Mouse (Mus musculus) mammary gland, adult 2 months (tissue): Measurements from ENCODE around the gene Gm29427. TPM values are rescaled to one million over a fixed set of nuclear protein-coding genes. Genes with fewer than 3 reads are reported as not detected.

Source experiments
- polyA plus RNA-seq: library from polyadenylated mRNA; depleted of rRNA; stranded (reverse); fragments of >200 nt; gene quantifications from 2 replicates; pipeline ENCODE4 v1.2.3, GENCODE M21; 2012; ENCODE audit warnings: low replicate concordance; rRNA removed

Gm29427 gene
- polyA plus RNA-seq: 0.26 TPM in 1 of 2 replicates, not detected in the other

GRCm38 (mm10) chr1:130715561-130716217 is at the start of gene Gm29427:
Gene Gm29427, minus strand, starts transcription at chr1:130715799.

GRCm38 (mm10) chr1:130731741-130732337 is 16.2 kb upstream of the Gm29427 start, which contains the start of gene AA986860:
Gene AA986860, plus strand, starts transcription at chr1:130731976.

GRCm38 (mm10) chr1:130729153-130729552 is 13.6 kb upstream of the Gm29427 start, which contains the start of gene Pfkfb2:
Gene Pfkfb2, minus strand, starts transcription at chr1:130729253.

GRCm38 (mm10) chr1:130717291-130717871 is 1.8 kb upstream of the Gm29427 start, which contains the start of gene Yod1:
Gene Yod1, plus strand, starts transcription at chr1:130717327.

GRCm38 (mm10) chr1:130661454-130661853 is 54.1 kb downstream of the Gm29427 start, which contains the start of gene C4bp:
Gene C4bp, minus strand, starts transcription at chr1:130661632.

GRCm38 (mm10) chr1:130629521-130629920 is 86.1 kb downstream of the Gm29427 start, which contains the start of gene Zp3r:
Gene Zp3r, minus strand, starts transcription at chr1:130629621.

Other genes with a start within 250 kb of the Gm29427 start
- gene Zp3r, start 86.2 kb downstream of the Gm29427 start, polyA plus RNA-seq: not detected in 2 replicates
- 0.63 TPM in 1 of 2 replicates, not detected in the other for gene C4bp, start 54.2 kb downstream of the Gm29427 start, polyA plus RNA-seq
- 2.0 and 2.2 TPM in 2 replicates for gene Yod1, start 1.5 kb upstream of the Gm29427 start, polyA plus RNA-seq
- 5.2 and 10.7 TPM in 2 replicates for gene Pfkfb2, start 13.5 kb upstream of the Gm29427 start, polyA plus RNA-seq
- 2.1 and 2.6 TPM in 2 replicates for gene AA986860, start 16.2 kb upstream of the Gm29427 start, polyA plus RNA-seq
- gene Fcamr, start 85.1 kb upstream of the Gm29427 start, polyA plus RNA-seq: 0.47 and 0.62 TPM in 2 replicates
- 0.47 and 0.91 TPM in 2 replicates for gene Pigr, start 110.9 kb upstream of the Gm29427 start, polyA plus RNA-seq
- 115 and 291 TPM in 2 replicates for gene Fcmr, start 149.9 kb upstream of the Gm29427 start, polyA plus RNA-seq
- not detected in 2 replicates for gene Il24, start 171.7 kb upstream of the Gm29427 start, polyA plus RNA-seq
- gene Il20, start 195.7 kb upstream of the Gm29427 start, polyA plus RNA-seq: not detected in 2 replicates
- gene Il19, start 224.3 kb upstream of the Gm29427 start, polyA plus RNA-seq: not detected in 2 replicates